Mouse (Mus musculus) adrenal gland, postnatal 14 days (tissue): ENCODE measurements around the gene Fer. TPM values are rescaled to one million over a fixed set of nuclear protein-coding genes. Genes with fewer than 3 reads are reported as not detected.

Experiments used
- DNase-seq: peaks from one replicate; pipeline ENCODE4 v3.0.0; 2021; ENCODE audit warnings: mixed read lengths
- total RNA-seq: library from RNA; stranded (reverse); gene quantifications from 2 replicates; pipeline ENCODE4 v1.2.3, GENCODE M21; 2021

Gene Fer
- total RNA-seq, 1 experiment from 2014 or later = 20.0 TPM

GRCm38 (mm10) chr17:64141856-64142255 is 279.0 kb downstream of the Fer start:
- no peak for DNase-seq

- no peak for DNase-seq
These were observed 283.5 kb downstream of the Fer start for GRCm38 (mm10) chr17:64146409-64146808.

DNA sequence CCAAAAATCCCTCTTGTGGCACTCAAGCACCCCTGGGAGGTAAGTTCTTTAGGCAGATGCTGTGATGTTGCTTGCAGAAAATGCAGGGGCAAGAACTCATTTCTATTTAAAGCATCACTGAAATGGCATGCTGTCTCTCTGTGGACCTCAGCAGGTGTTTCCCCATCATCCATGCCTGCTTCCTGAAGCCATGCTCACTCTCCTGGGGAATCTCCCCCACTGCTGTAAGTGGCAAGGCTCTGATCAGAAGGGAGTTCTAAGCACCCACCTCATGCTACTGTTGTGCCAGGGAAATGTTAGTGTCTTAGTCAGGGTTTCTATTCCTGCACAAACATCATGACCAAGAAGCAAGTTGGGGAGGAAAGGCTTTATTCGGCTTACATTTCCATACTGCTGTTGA is 287.9 kb downstream of the Fer start:
- DNase-seq = no peak

DNA sequence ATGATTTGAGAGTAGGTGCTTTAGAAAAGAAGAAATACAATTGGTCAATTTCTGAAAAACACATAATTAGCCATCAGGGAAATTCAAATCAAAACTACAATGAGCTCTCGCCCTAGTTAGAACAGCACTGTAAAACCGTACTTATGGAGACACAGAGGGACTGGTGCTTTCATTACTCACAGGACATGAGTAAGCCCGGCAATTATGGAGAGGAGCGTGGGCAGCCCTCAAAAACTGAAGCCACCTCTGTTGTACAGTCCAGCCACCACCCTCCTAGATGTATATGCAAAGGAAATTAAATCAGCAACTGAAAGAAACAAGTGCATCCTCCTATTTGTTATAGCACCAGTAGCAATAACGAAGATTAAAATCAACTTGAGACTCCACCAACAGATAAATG is 304.9 kb downstream of the Fer start:
- DNase-seq = no peak

DNA sequence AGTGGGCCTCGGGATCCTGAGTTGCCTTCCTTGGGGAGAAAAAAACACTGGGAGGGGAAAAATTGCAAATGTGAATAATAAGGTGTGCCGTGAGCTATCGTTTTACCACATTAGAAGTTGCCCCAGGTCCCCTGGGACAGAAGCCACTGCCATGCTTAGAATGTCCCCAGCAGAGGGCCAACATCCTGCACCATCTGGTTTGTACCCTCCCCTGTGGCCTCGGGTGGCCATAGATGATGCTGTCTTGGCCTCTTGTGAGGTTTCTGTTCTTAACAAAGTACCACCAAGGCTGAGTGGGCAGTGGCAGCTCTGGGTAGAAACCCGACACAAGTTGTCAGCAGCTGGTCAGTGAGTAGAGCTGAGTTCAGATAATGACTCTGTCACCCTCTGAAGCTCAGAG is 307.2 kb downstream of the Fer start:
- no peak for DNase-seq

DNA sequence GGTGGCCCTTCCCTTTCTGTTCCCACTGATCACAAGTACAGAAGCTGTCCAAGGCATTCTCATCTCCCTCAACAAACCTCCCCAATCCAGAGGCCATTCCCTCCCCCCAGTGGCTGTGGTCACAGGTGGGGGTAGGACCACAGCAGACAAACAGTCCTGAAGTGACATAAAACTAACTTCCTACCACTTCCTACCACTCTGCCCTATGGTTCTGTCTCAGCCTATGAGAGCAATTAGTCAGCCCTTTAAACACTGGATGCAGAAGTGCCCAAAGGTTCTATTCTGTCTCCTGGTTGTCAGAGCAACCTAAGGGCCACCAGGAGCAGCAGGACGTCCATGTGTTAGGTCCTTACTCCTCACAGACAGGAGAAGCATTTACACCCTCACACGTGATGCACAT is 309.6 kb downstream of the Fer start:
- DNase-seq = no peak

- DNase-seq = no peak
These were observed 317.7 kb downstream of the Fer start for GRCm38 (mm10) chr17:64180546-64180945.

DNA sequence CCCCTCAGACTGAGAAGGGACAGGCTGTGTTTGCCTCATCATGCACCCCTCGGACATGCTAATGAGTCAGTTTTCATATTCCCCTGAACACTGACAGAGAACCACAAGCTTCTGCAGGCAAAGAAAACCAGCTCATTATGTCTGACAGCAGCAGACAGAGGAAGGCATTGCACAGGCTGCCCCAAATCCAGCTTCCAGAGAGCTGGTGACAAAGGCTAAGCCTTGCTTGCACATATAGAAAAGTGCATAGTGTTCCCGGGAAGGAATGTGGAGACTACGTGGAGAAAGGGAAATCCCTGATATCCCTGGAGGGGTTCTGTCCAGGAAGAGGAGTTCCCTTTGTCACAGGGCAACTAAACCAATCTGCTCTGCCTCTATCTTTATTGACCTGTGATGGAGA is 318.4 kb downstream of the Fer start:
- no peak for DNase-seq

- DNase-seq = no peak
These were observed 319.7 kb downstream of the Fer start for GRCm38 (mm10) chr17:64182599-64182998.

- DNase-seq = no peak
These were observed 320.3 kb downstream of the Fer start for GRCm38 (mm10) chr17:64183196-64183595.

Other genes starting within 250 kb of the Fer start
- gene A930002H24Rik, start 729 bp downstream of the Fer start, total RNA-seq = 0.78 and 1.5 TPM in 2 replicates